Mouse (Mus musculus) intestine, embryonic 14.5 days (tissue): ENCODE measurements around the gene Arhgef16. TPM values are rescaled to one million over a fixed set of nuclear protein-coding genes. Genes with fewer than 3 reads are reported as not detected.
A peak's percentile ranks its signal among the peaks of the same experiment; 100 is the strongest.

ENCODE experiments used
- ATAC-seq: fragments of 200-750 bp; cut with Nextera tagmentation; replicated peaks from 2 replicates; pipeline ENCODE4 v1.8.0; 2017; ENCODE audit warnings: low read depth, moderate number of reproducible peaks, moderate TSS enrichment, moderate library complexity; ENCODE audit not compliant: low FRiP score, low TSS enrichment
- DNase-seq: peaks from one replicate; pipeline ENCODE4 v3.0.0-alpha.2; 2018; ENCODE audit warnings: low spot score
- H3K27ac ChIP-seq: fragments of 300-500 bp; sonication (generic); 2 replicates; pipeline ENCODE4 v1.5.1; 2014; ENCODE audit warnings: low read depth, mild to moderate bottlenecking, control low read depth
- H3K27me3 ChIP-seq: fragments of 300-500 bp; sonication (generic); replicated peaks from 2 replicates; pipeline ENCODE4 v1.6.1; 2014; ENCODE audit warnings: low read length, control low read depth; ENCODE audit not compliant: control insufficient read depth, insufficient read depth
- H3K36me3 ChIP-seq: fragments of 300-500 bp; sonication (generic); 2 replicates; pipeline ENCODE4 v1.6.1; 2014; ENCODE audit warnings: low read length, control low read depth; ENCODE audit not compliant: control insufficient read depth, insufficient read depth
- H3K4me1 ChIP-seq: fragments of 300-500 bp; sonication (generic); replicated peaks from 2 replicates; pipeline ENCODE4 v1.6.1; 2014; ENCODE audit warnings: low read length, control low read depth, mixed read lengths; ENCODE audit not compliant: control insufficient read depth, insufficient read depth
- H3K4me2 ChIP-seq: fragments of 300-500 bp; sonication (generic); 2 replicates; pipeline ENCODE4 v1.6.1; 2014; ENCODE audit warnings: low read length
- H3K4me3 ChIP-seq: fragments of 300-500 bp; sonication (generic); 2 replicates; pipeline ENCODE4 v1.5.1; 2014; ENCODE audit warnings: low read depth, low read length, control low read depth, mixed read lengths
- H3K9ac ChIP-seq: fragments of 300-500 bp; sonication (generic); 2 replicates; pipeline ENCODE4 v1.6.1; 2014; ENCODE audit warnings: mild to moderate bottlenecking, low read length
- H3K9me3 ChIP-seq: fragments of 300-500 bp; sonication (generic); 2 replicates; pipeline ENCODE4 v1.6.1; 2016; ENCODE audit warnings: low read length, control low read depth; ENCODE audit not compliant: control insufficient read depth
- WGBS: fragments of 180-500 bp; shearing (Covaris S2); extraction: QIAGEN DNeasy Blood & Tissue Kit; methylation state at CpG from one replicate; pipeline ENCODE4 v1.1.7; 2014; 5-methylcytosine and 5-hydroxymethylcytosine counted together
- polyA plus RNA-seq: library from polyadenylated mRNA; unstranded; fragments of >200 nt; fragmentation: Nextera tagmentation; extraction: Ambion mirVana; gene quantifications from 2 replicates; pipeline ENCODE4 v1.2.1, GENCODE M21; 2014

Gene Arhgef16
- polyA plus RNA-seq, 1 experiment from 2014 or later, result 38.6 TPM

- Histone ChIP-seq H3K4me1 (peaks cover 4% of the 10 kb centered on the region), H3K4me3 (peak overlapping the region; percentile 16), H3K27ac (no peak overlapping the region), H3K4me2 (peak overlapping the region; percentile 46; the same call in 1 of the 2 replicates), H3K9ac (no peak overlapping the region), H3K9me3 (no peaks in the 10 kb centered on the region), H3K36me3 (no peaks in the 10 kb centered on the region), H3K27me3 (no peaks in the 10 kb centered on the region)
- ATAC-seq (peak; percentile 70), DNase-seq (peak; percentile 98)
- 9% methylated on average over 19 of the region's 19 CpGs for WGBS
Observed at GRCm38 (mm10) chr4:154246115-154247040, 55.1 kb downstream of the Arhgef16 start.

- WGBS, result 82% methylated on average over 7 of the region's 7 CpGs
- Histone ChIP-seq H3K9ac (no peak overlapping the region), H3K4me2 (no peak overlapping the region), H3K27me3 (no peaks in the 10 kb centered on the region), H3K36me3 (no peaks in the 10 kb centered on the region), H3K4me3 (no peak overlapping the region), H3K9me3 (no peaks in the 10 kb centered on the region), H3K4me1 (peaks cover 4% of the 10 kb centered on the region), H3K27ac (no peak overlapping the region)
- ATAC-seq, result no peak
- no peak for DNase-seq
Observed at GRCm38 (mm10) chr4:154245342-154245741, 56.1 kb downstream of the Arhgef16 start.

DNA sequence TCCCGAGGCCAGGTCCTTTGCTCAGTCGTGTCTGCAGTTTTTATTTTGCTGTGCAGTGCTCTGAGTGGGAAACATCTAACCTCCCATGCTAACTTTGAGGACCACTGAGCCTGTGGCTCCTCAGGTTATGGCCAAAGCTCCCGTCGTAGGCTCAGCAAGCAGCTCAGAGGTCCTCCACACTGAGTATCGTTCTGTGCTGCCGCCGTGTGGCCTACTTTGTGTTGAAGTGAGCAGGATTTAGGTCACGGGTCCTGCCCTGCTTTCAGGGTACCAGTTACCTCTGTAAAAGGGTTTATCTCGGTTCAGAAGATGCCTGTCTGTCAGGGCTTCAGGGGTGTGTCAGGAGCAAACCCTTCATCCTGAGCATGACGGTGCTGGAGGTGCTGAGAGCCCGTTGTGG is 60.9 kb downstream of the Arhgef16 start:
- no peak overlapping the region for H3K9ac ChIP-seq
- WGBS, result 59% methylated on average over 11 of the region's 11 CpGs
- DNase-seq, result no peak
- no peak overlapping the region for H3K4me3 ChIP-seq
- peaks cover 14% of the 10 kb centered on the region for H3K4me1 ChIP-seq
- H3K27me3 ChIP-seq, result no peaks in the 10 kb centered on the region
- H3K36me3 ChIP-seq, result no peaks in the 10 kb centered on the region
- no peak overlapping the region for H3K4me2 ChIP-seq
- no peaks in the 10 kb centered on the region for H3K9me3 ChIP-seq
- ATAC-seq, result no peak
- no peak overlapping the region for H3K27ac ChIP-seq

DNA sequence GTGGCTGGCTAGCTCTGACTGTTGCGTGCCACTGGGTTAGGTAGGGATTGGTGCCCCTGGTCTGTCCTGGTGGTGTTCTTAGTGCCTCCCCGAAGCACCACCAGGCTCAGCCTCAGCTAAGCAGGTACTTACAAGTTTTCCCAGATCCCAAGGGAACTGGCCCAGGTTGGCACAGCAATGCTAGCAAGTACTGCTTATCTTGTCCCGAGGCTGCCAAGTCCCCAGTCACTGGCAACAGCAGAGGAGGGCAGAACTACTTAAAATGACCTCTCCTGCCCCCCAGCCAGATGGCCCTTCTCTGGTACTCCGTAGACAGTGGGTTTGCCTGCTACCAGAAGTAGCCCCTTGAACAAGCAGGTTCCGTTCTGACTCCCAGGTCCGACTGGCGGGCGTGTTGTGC is 62.3 kb downstream of the Arhgef16 start:
- no peaks in the 10 kb centered on the region for H3K9me3 ChIP-seq
- no peaks in the 10 kb centered on the region for H3K27me3 ChIP-seq
- DNase-seq (no peak), ATAC-seq (no peak)
- H3K27ac ChIP-seq, result no peak overlapping the region
- H3K4me2 ChIP-seq, result no peak overlapping the region
- H3K9ac ChIP-seq, result no peak overlapping the region
- H3K4me1 ChIP-seq, result peaks cover 14% of the 10 kb centered on the region
- no peak overlapping the region for H3K4me3 ChIP-seq
- H3K36me3 ChIP-seq, result no peaks in the 10 kb centered on the region
- 82% methylated on average over 8 of the region's 8 CpGs for WGBS

GRCm38 (mm10) chr4:154237306-154237705 is 64.2 kb downstream of the Arhgef16 start:
- Histone ChIP-seq H3K9me3 (no peaks in the 10 kb centered on the region), H3K27ac (peak overlapping the region; percentile 44; the same call in 1 of the 2 replicates), H3K36me3 (no peaks in the 10 kb centered on the region), H3K9ac (no peak overlapping the region), H3K4me2 (peak overlapping the region; percentile 48), H3K4me3 (peak overlapping the region; percentile 17), H3K4me1 (peaks cover 14% of the 10 kb centered on the region), H3K27me3 (no peaks in the 10 kb centered on the region)
- ATAC-seq, result peak; percentile 69
- WGBS, result 3% methylated on average over 8 of the region's 9 CpGs
- peak; percentile 68 for DNase-seq

GRCm38 (mm10) chr4:154236893-154237292 is 64.6 kb downstream of the Arhgef16 start:
- WGBS, result 15% methylated on average over 10 of the region's 10 CpGs
- H3K4me2 ChIP-seq, result peak overlapping the region; percentile 48
- ATAC-seq (peak; percentile 70; the same call in 1 of the 2 replicates), DNase-seq (peak; percentile 57)
- no peaks in the 10 kb centered on the region for H3K27me3 ChIP-seq
- no peaks in the 10 kb centered on the region for H3K9me3 ChIP-seq
- H3K9ac ChIP-seq, result no peak overlapping the region
- H3K4me1 ChIP-seq, result peaks cover 14% of the 10 kb centered on the region
- peak overlapping the region; percentile 44; the same call in 1 of the 2 replicates for H3K27ac ChIP-seq
- peak overlapping the region; percentile 17 for H3K4me3 ChIP-seq
- H3K36me3 ChIP-seq, result no peaks in the 10 kb centered on the region

DNA sequence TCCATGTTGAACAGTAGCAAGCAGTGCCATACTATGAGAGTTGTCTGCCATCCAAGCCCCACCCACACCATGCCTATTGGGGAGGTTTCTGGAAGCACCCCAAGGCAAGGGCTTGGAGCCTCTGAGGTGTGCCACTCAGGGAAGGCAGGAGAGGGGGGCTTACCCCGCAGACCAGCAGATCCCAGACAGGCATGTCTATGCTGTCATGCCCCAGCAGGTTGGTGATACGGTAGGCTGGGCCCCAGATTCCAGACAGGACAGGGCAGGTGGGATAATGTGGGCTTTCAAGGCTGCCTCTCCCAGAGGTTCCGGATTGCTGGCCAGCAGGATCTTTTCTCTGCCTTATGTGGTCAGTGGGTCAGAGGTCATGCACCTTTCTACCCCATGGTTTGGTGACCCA is 65.5 kb downstream of the Arhgef16 start:
- no peak overlapping the region for H3K9ac ChIP-seq
- ATAC-seq (no peak), DNase-seq (no peak)
- peaks cover 14% of the 10 kb centered on the region for H3K4me1 ChIP-seq
- 90% methylated on average over 3 of the region's 3 CpGs for WGBS
- no peaks in the 10 kb centered on the region for H3K9me3 ChIP-seq
- H3K27ac ChIP-seq, result no peak overlapping the region
- H3K36me3 ChIP-seq, result no peaks in the 10 kb centered on the region
- no peak overlapping the region for H3K4me3 ChIP-seq
- H3K27me3 ChIP-seq, result no peaks in the 10 kb centered on the region
- H3K4me2 ChIP-seq, result no peak overlapping the region

- H3K36me3 ChIP-seq, result no peaks in the 10 kb centered on the region
- no peak overlapping the region for H3K4me2 ChIP-seq
- H3K9ac ChIP-seq, result no peak overlapping the region
- 40% methylated on average over 4 of the region's 4 CpGs for whole genome bisulfite sequencing
- DNase-seq, result no peak
- H3K9me3 ChIP-seq, result no peaks in the 10 kb centered on the region
- no peak overlapping the region for H3K27ac ChIP-seq
- no peak overlapping the region for H3K4me3 ChIP-seq
- no peaks in the 10 kb centered on the region for H3K27me3 ChIP-seq
- peaks cover 7% of the 10 kb centered on the region for H3K4me1 ChIP-seq
- no peak for ATAC-seq
Observed at GRCm38 (mm10) chr4:154232295-154232694, 69.2 kb downstream of the Arhgef16 start.

GRCm38 (mm10) chr4:154231380-154231779 is 70.1 kb downstream of the Arhgef16 start:
- Histone ChIP-seq H3K27ac (no peak overlapping the region), H3K9me3 (no peaks in the 10 kb centered on the region), H3K4me2 (no peak overlapping the region), H3K36me3 (no peaks in the 10 kb centered on the region), H3K9ac (no peak overlapping the region), H3K27me3 (no peaks in the 10 kb centered on the region), H3K4me3 (no peak overlapping the region), H3K4me1 (no peaks in the 10 kb centered on the region)
- WGBS, result 82% methylated on average over 7 of the region's 7 CpGs
- ATAC-seq, result no peak
- DNase-seq, result no peak
